Mouse (Mus musculus) small intestine, adult 2 months (tissue): Measurements from ENCODE around the gene Itgb5.

Source experiments
- CTCF ChIP-seq: fragments of 200-500 bp; IDR thresholded peaks from 2 replicates; pipeline ENCODE4 v1.5.1; 2012; ENCODE audit warnings: low read depth, mild to moderate bottlenecking, control low read depth, inconsistent platforms, low read length, moderate library complexity, mixed read lengths; ENCODE audit not compliant: insufficient replicate concordance, insufficient read length; ENCODE audit errors: extremely low read depth
- POLR2A ChIP-seq: fragments of 200-500 bp; IDR thresholded peaks from 2 replicates; pipeline ENCODE4 v1.6.1; 2012; ENCODE audit warnings: low read depth, mild to moderate bottlenecking, control low read depth, inconsistent platforms, low read length, moderate library complexity

DNA sequence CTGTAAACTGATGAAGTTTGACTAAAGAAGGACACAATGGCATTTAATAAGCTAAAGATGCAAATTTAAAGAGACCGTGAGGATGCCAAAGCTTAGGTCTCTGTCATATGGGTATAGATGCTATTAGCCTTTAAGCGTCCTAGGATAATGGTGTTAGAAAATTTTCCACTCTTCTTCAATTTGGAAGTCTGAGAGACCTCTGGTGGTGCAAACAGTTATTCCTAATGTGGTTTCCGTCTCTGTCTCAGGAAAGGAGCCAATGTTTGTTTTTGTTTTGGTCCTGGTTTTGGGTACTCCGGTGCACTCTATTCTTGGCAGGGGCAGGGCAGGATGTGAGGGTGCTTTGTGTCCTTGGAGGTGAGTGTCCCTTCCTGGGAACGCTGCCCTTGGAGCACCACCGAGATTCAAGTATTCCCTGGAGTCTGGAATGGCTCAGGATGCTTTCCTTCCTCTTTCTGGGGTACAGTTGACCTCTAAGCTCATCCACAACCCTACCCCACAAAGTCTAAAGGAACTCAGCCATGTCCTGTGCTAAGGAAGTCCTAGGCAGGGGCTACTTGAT is 97.9 kb downstream of the Itgb5 start:
- TF ChIP-seq CTCF (no peak), POLR2A (no peak)
